Mouse (Mus musculus): Measurements from ENCODE around the gene Gsto2. TPM values are rescaled to one million over a fixed set of nuclear protein-coding genes. Genes with fewer than 3 reads are reported as not detected.

Gene Gsto2
- polyA plus RNA-seq, 1 experiment from 2014 or later, result 2.0 TPM

GRCm38 (mm10) chr19:47918016-47918415 lies 52.7 kb downstream of the Gsto2 start:
- TF ChIP-seq CTCF (IDR thresholded peaks at IDR 0.05), result no peak
- CTCF ChIA-PET, result interaction anchor here (1.0 to 3.0 kb wide), 7 partner anchors 8 to 39 kb away, joined by 3 to 12 read pairs (median 10); no protein-coding TSS in a partner anchor
- POLR2A ChIA-PET, result interaction anchor here (0.9 kb wide), 1 partner anchor 20 kb away, joined by 3 read pairs; no protein-coding TSS in a partner anchor
- DNase-seq (ENCODE audit: low read depth, low spot score), result no peak
- ATAC-seq, result no peak
- H3K27me3 ChIP-seq, result no peaks in the 10 kb centered on the region
- in situ Hi-C loops (cut with MboI; ENCODE audit: low pct_unique_long_range_greater_than_20kb), result no loop called here

DNA sequence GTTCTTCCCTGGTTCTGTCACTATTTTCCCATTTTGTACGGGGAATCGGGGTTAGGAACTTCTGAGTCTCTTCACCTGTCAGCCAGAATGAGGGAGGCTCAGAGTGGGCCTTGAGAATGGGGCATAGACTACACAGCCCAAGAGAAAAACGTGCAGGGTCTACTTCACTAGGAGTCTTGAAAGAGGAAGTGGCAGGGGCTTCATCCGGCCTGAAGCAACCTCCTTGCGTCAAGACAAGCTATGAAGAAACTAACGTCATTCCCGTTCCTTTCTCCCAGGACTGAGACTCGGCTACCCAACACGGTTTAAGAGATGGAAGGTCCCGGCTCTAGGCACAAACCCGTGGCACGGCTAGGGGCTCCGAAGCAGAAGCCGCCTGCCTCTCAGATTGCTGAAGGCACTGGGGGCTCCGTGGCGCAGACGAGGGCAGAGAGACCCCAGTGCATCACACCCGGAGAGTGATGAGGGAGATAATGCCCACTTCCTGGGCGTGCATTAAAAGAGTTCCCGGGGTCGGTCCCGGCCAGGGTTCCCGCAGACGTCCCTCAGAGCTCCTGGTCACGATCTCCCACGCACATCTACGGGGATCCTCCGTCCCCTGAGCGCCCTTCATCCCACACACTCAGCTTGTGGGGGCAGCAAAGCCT lies 53.2 kb downstream of the Gsto2 start:
- peak; percentile 17 for ATAC-seq
- no peaks in the 10 kb centered on the region for H3K27me3 ChIP-seq
- no peak for TF ChIP-seq CTCF (IDR thresholded peaks at IDR 0.05)
- POLR2A ChIA-PET, result interaction anchor here (0.6 to 1.4 kb wide), 5 partner anchors 12 to 308 kb away, joined by 3 to 4 read pairs (median 3); no protein-coding TSS in a partner anchor
- in situ Hi-C loops (cut with MboI; ENCODE audit: low pct_unique_long_range_greater_than_20kb), result no loop called here
- no peak for DNase-seq (ENCODE audit: low read depth, low spot score)
- CTCF ChIA-PET, result interaction anchor here (1.0 to 3.0 kb wide), 11 partner anchors 8 to 53 kb away, joined by 3 to 12 read pairs (median 8); partner anchors contain the start of gene Gsto2

GRCm38 (mm10) chr19:47919126-47919965 lies 54.0 kb downstream of the Gsto2 start, which contains the start of the genes Cfap43 and Itprip:
Gene Cfap43 (minus strand): TSS chr19:47919287.
Gene Itprip (minus strand): TSS chr19:47919299.
- in situ Hi-C loops (cut with MboI; ENCODE audit: low pct_unique_long_range_greater_than_20kb), result no loop called here
- ATAC-seq (peak; percentile 94), DNase-seq (ENCODE audit: low read depth, low spot score) (peak; percentile 61)
- peak; percentile 81 for TF ChIP-seq CTCF (IDR thresholded peaks at IDR 0.05)
- H3K27me3 ChIP-seq, result no peaks in the 10 kb centered on the region
- ChIA-PET CTCF (interaction anchor here (1.0 to 3.0 kb wide), 13 partner anchors 10 to 54 kb away, joined by 3 to 12 read pairs (median 8); partner anchors contain the start of gene Gsto2), POLR2A (interaction anchor here (0.6 to 1.4 kb wide), 7 partner anchors 9 to 309 kb away, joined by 3 to 5 read pairs (median 3); no protein-coding TSS in a partner anchor)

- ChIA-PET CTCF (interaction anchor here (0.9 to 3.0 kb wide), 10 partner anchors 9 to 55 kb away, joined by 3 to 10 read pairs (median 7); partner anchors contain the start of gene Gsto2), POLR2A (interaction anchor here (0.7 to 1.4 kb wide), 5 partner anchors 9 to 25 kb away, joined by 3 to 5 read pairs (median 3); no protein-coding TSS in a partner anchor)
- TF ChIP-seq CTCF (IDR thresholded peaks at IDR 0.05), result no peak
- ATAC-seq, result no peak
- in situ Hi-C loops (cut with MboI; ENCODE audit: low pct_unique_long_range_greater_than_20kb), result no loop called here
- H3K27me3 ChIP-seq, result no peaks in the 10 kb centered on the region
- peak; percentile 41 for DNase-seq (ENCODE audit: low read depth, low spot score)
Observed at GRCm38 (mm10) chr19:47919966-47920375, 54.6 kb downstream of the Gsto2 start.

- in situ Hi-C loops (cut with MboI; ENCODE audit: low pct_unique_long_range_greater_than_20kb), result loop anchor here (5.0 kb wide), 1 partner anchor 44 kb away; no protein-coding TSS in a partner anchor
- no peak for DNase-seq (ENCODE audit: low read depth, low spot score)
- no peak for TF ChIP-seq CTCF (IDR thresholded peaks at IDR 0.05)
- H3K27me3 ChIP-seq, result no peaks in the 10 kb centered on the region
- POLR2A ChIA-PET, result no interaction called here
- CTCF ChIA-PET, result interaction anchor here (1.6 to 8.0 kb wide), 2 partner anchors 8 to 43 kb away, joined by 3 to 113 read pairs; no protein-coding TSS in a partner anchor
- no peak for ATAC-seq
Observed at GRCm38 (mm10) chr19:47925819-47926218, 60.5 kb downstream of the Gsto2 start.

DNA sequence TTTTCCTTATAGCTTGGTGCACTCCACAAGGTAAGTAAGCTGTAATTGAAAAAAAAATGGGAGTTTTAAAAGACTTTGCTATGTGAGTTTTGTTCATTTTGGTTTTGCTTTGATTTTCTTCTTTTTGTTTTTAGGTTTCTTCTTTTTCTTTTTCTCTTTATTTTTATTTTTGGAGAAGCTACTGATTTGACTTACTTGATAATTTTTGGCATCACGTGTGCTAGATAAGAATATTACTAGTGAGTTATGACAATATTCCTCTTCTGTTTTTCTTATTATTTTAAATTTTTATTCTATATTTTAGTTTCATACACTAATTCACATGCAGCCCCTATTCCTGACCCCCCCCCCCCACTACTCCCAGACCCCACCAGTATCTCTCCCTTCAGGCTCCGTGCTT lies 61.7 kb downstream of the Gsto2 start:
- no peak for ATAC-seq
- ChIA-PET CTCF (interaction anchor here (0.8 to 8.0 kb wide), 3 partner anchors 9 to 110 kb away, joined by 3 to 113 read pairs (median 3); no protein-coding TSS in a partner anchor), POLR2A (no interaction called here)
- TF ChIP-seq CTCF (IDR thresholded peaks at IDR 0.05), result no peak
- in situ Hi-C loops (cut with MboI; ENCODE audit: low pct_unique_long_range_greater_than_20kb), result loop anchor here (5.0 kb wide), 1 partner anchor 45 kb away; no protein-coding TSS in a partner anchor
- H3K27me3 ChIP-seq, result no peaks in the 10 kb centered on the region
- no peak for DNase-seq (ENCODE audit: low read depth, low spot score)

- in situ Hi-C loops (cut with MboI; ENCODE audit: low pct_unique_long_range_greater_than_20kb), result loop anchor here (5.0 kb wide), 1 partner anchor 47 kb away; no protein-coding TSS in a partner anchor
- no peak for TF ChIP-seq CTCF (IDR thresholded peaks at IDR 0.05)
- ChIA-PET CTCF (interaction anchor here (0.8 to 8.0 kb wide), 8 partner anchors 9 to 90 kb away, joined by 3 to 113 read pairs (median 4); partner anchors contain the start of genes Cfap43 and Itprip), POLR2A (interaction anchor here (1.5 to 1.9 kb wide), 2 partner anchors 10 to 47 kb away, joined by 3 to 5 read pairs; partner anchors contain the start of genes Cfap43 and Itprip)
- ATAC-seq (peak; percentile 65), DNase-seq (ENCODE audit: low read depth, low spot score) (no peak)
- no peaks in the 10 kb centered on the region for H3K27me3 ChIP-seq
Observed at GRCm38 (mm10) chr19:47929043-47929442, 63.7 kb downstream of the Gsto2 start.

GRCm38 (mm10) chr19:47931982-47932638 lies 66.8 kb downstream of the Gsto2 start:
- in situ Hi-C loops (cut with MboI; ENCODE audit: low pct_unique_long_range_greater_than_20kb), result no loop called here
- DNase-seq (ENCODE audit: low read depth, low spot score) (no peak), ATAC-seq (no peak)
- no peaks in the 10 kb centered on the region for H3K27me3 ChIP-seq
- ChIA-PET CTCF (interaction anchor here (0.7 to 8.0 kb wide), 15 partner anchors 10 to 98 kb away, joined by 3 to 113 read pairs (median 7); partner anchors contain the start of genes Cfap43 and Itprip), POLR2A (interaction anchor here (1.0 kb wide), 1 partner anchor 12 kb away, joined by 3 read pairs; no protein-coding TSS in a partner anchor)
- peak; percentile 49 for TF ChIP-seq CTCF (IDR thresholded peaks at IDR 0.05)

GRCm38 (mm10) chr19:47934146-47934545 lies 68.8 kb downstream of the Gsto2 start:
- ChIA-PET POLR2A (no interaction called here), CTCF (interaction anchor here (0.8 to 0.9 kb wide), 3 partner anchors 11 to 68 kb away, joined by 3 to 4 read pairs (median 4); no protein-coding TSS in a partner anchor)
- in situ Hi-C loops (cut with MboI; ENCODE audit: low pct_unique_long_range_greater_than_20kb), result no loop called here
- H3K27me3 ChIP-seq, result peaks cover 15% of the 10 kb centered on the region
- DNase-seq (ENCODE audit: low read depth, low spot score) (no peak), ATAC-seq (no peak)
- TF ChIP-seq CTCF (IDR thresholded peaks at IDR 0.05), result no peak
